Mouse (Mus musculus) heart, postnatal 0 days (tissue): ENCODE data around the gene Gart. TPM values are rescaled to one million over a fixed set of nuclear protein-coding genes. Genes with fewer than 3 reads are reported as not detected.

ENCODE experiments used
- ATAC-seq: fragments of 200-750 bp; cut with Nextera tagmentation; 2 replicates; pipeline ENCODE4 v1.8.0; 2017; ENCODE audit warnings: low read depth, moderate number of reproducible peaks, moderate library complexity; ENCODE audit not compliant: insufficient read depth
- DNase-seq: peaks from one replicate; pipeline ENCODE4 v3.0.0-alpha.2; 2016; ENCODE audit warnings: low spot score
- H3K27ac ChIP-seq: fragments of 300-500 bp; sonication (generic); 2 replicates; pipeline ENCODE4 v1.5.1; 2014; ENCODE audit warnings: low read depth, mild to moderate bottlenecking
- H3K27me3 ChIP-seq: fragments of 300-500 bp; sonication (generic); 2 replicates; pipeline ENCODE4 v1.6.1; 2014; ENCODE audit warnings: low read length, mixed read lengths; ENCODE audit not compliant: control insufficient read depth, insufficient read depth
- H3K36me3 ChIP-seq: fragments of 300-500 bp; sonication (generic); replicated peaks from 2 replicates; pipeline ENCODE4 v1.6.1; 2014; ENCODE audit warnings: low read length, mixed read lengths; ENCODE audit not compliant: control insufficient read depth, insufficient read depth
- H3K4me1 ChIP-seq: fragments of 300-500 bp; sonication (generic); 2 replicates; pipeline ENCODE4 v1.6.1; 2014; ENCODE audit warnings: antibody characterized with exemption; ENCODE audit not compliant: control insufficient read depth, insufficient read depth
- H3K4me2 ChIP-seq: fragments of 300-500 bp; sonication (generic); 2 replicates; pipeline ENCODE4 v1.6.1; 2014; ENCODE audit warnings: low read depth, mild to moderate bottlenecking, low read length, moderate library complexity
- H3K4me3 ChIP-seq: fragments of 300-500 bp; sonication (generic); 2 replicates; pipeline ENCODE4 v1.5.1; 2014; ENCODE audit warnings: low read depth, low read length
- H3K9ac ChIP-seq: fragments of 300-500 bp; sonication (generic); replicated peaks from 2 replicates; pipeline ENCODE4 v1.6.1; 2014; ENCODE audit warnings: low read depth, low read length, mixed read lengths
- H3K9me3 ChIP-seq: fragments of 300-500 bp; sonication (generic); replicated peaks from 2 replicates; pipeline ENCODE4 v1.6.1; 2016; ENCODE audit warnings: low read length; ENCODE audit not compliant: control insufficient read depth
- CTCF ChIP-seq: IDR thresholded peaks from 2 replicates; pipeline ENCODE4 v1.5.1; 2016; ENCODE audit warnings: antibody characterized with exemption, control low read depth, low read depth
- EP300 ChIP-seq: IDR thresholded peaks from 2 replicates; pipeline ENCODE4 v1.6.1; 2016; ENCODE audit warnings: antibody characterized with exemption, low read depth
- WGBS: fragments of 180-500 bp; shearing (Covaris S2); extraction: QIAGEN DNeasy Blood & Tissue Kit; methylation state at CpG from one replicate; pipeline ENCODE4 v1.1.7; 2014; 5-methylcytosine and 5-hydroxymethylcytosine counted together
- polyA plus RNA-seq: library from polyadenylated mRNA; unstranded; fragments of >200 nt; fragmentation: Nextera tagmentation; extraction: Ambion mirVana; gene quantifications from 2 replicates; pipeline ENCODE4 v1.2.1, GENCODE M21; 2015
- total RNA-seq: library from RNA; depleted of rRNA; stranded (reverse); fragments of >200 nt; gene quantifications from 2 replicates; pipeline ENCODE4 v1.2.3, GENCODE M21; 2014; ENCODE audit warnings: low replicate concordance

The Gart gene
- total and polyA plus RNA-seq, 2 experiments from 2014 or later, result 43.9 to 45.9 TPM

DNA sequence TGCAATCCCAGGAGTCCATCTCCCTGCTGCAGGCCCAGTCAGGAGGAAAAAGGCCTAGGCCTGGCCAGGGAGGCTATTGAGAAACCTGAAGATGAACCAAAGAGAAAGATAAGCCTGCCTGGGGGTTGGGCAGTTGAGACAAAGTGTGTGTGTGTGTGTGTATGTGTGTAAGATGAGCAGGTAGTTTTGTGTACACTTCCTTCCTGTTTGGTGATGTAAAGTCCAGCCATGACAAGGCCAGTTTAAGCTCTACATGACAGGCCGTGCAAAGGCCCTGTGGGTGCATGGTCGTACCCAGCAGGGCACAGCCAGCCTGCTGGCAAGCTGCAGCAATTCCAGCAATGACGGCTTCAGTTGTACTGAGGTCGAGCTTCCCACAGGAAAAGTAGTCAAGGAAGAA, 17.0 kb downstream of the Gart start:
- H3K36me3 ChIP-seq, result peaks cover 60% of the 10 kb centered on the region
- H3K27me3 ChIP-seq, result no peaks in the 10 kb centered on the region
- TF ChIP-seq EP300 (no peak), CTCF (no peak)
- ATAC-seq (no peak), DNase-seq (no peak)
- 90% methylated on average over 4 of the region's 4 CpGs for WGBS
- H3K27ac ChIP-seq, result no peak overlapping the region
- H3K4me1 ChIP-seq, result no peaks in the 10 kb centered on the region
- no peak overlapping the region for H3K9ac ChIP-seq
- no peak overlapping the region for H3K4me2 ChIP-seq
- H3K9me3 ChIP-seq, result no peaks in the 10 kb centered on the region
- H3K4me3 ChIP-seq, result no peak overlapping the region

DNA sequence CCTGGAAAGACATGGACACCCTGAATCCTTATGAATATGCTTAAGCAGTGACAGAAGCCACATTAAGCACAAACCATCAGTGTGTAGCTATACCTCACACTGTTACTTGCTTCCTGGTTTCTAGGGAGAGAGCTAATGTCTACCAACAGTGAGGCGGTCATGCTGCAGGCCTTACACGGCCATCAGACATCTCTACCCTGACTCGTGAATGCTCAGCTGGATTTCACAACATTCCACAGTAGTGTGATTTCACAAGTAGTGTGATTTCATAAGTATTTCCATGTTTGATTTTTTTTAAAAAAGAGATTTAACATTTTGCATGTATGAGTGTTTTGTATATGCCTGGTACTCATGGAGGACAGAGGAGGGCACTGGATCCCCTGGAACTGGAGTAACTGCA, 18.1 kb downstream of the Gart start:
- 83% methylated on average over 3 of the region's 3 CpGs for WGBS
- H3K36me3 ChIP-seq, result peaks cover 67% of the 10 kb centered on the region
- ATAC-seq (no peak), DNase-seq (no peak)
- H3K27ac ChIP-seq, result no peak overlapping the region
- no peaks in the 10 kb centered on the region for H3K4me1 ChIP-seq
- H3K27me3 ChIP-seq, result no peaks in the 10 kb centered on the region
- H3K9ac ChIP-seq, result no peak overlapping the region
- no peak for TF ChIP-seq CTCF
- TF ChIP-seq EP300, result no peak
- no peak overlapping the region for H3K4me2 ChIP-seq
- H3K4me3 ChIP-seq, result no peak overlapping the region
- H3K9me3 ChIP-seq, result no peaks in the 10 kb centered on the region

DNA sequence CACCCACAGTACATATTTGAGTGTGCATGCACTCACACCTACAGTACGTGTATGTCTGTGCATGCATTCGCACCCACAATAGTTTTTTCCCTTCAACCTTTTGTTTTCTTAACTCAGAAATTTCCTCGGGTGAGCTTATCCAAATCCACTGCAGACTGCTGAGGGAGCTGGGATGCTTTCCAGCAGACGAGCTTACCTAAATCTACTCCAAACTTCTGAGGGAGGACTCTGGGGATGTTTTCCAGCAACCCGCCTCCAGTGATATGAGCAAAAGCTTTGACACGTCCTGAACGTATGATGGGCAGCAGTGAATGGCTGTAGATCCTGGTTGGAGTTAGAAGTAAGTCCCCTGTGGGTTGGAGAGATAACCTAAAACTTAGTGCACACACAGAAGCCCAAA, 18.9 kb downstream of the Gart start:
- peaks cover 68% of the 10 kb centered on the region for H3K36me3 ChIP-seq
- TF ChIP-seq CTCF (no peak), EP300 (no peak)

DNA sequence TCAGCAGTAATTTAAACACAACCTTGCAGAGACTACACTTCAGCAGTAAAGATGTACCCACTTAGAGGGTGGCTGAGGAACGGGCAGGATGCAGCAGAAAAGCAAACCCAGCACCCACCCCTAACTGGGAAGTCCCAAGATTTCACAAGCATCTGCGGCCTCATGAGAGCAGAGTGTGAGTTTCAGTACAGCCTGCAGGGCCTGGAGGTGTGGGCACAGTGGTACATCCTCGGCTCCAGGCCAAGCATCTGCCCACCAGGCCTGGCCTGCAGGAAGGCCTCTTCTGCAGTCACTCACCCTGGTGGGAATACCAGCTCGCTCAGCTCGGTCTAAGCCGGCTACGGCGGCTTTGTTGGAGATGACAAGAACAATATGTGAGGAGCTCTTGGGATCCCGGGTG, 23.7 kb downstream of the Gart start:
- no peak for TF ChIP-seq CTCF
- TF ChIP-seq EP300, result no peak
- Histone ChIP-seq H3K4me1 (no peaks in the 10 kb centered on the region), H3K27me3 (no peaks in the 10 kb centered on the region), H3K27ac (no peak overlapping the region), H3K4me2 (no peak overlapping the region), H3K4me3 (no peak overlapping the region), H3K36me3 (peaks cover 63% of the 10 kb centered on the region), H3K9me3 (no peaks in the 10 kb centered on the region), H3K9ac (no peak overlapping the region)
- no peak for ATAC-seq
- WGBS, result 91% methylated on average over 9 of the region's 9 CpGs
- DNase-seq, result no peak

More for the DNA sequence above, 18.9 kb downstream of the Gart start:
- Histone ChIP-seq H3K4me3 (no peak overlapping the region), H3K4me2 (no peak overlapping the region), H3K9me3 (no peaks in the 10 kb centered on the region), H3K9ac (no peak overlapping the region), H3K27me3 (no peaks in the 10 kb centered on the region), H3K4me1 (no peaks in the 10 kb centered on the region), H3K27ac (no peak overlapping the region)
- DNase-seq (no peak), ATAC-seq (no peak)
- 73% methylated on average over 7 of the region's 7 CpGs for WGBS

DNA sequence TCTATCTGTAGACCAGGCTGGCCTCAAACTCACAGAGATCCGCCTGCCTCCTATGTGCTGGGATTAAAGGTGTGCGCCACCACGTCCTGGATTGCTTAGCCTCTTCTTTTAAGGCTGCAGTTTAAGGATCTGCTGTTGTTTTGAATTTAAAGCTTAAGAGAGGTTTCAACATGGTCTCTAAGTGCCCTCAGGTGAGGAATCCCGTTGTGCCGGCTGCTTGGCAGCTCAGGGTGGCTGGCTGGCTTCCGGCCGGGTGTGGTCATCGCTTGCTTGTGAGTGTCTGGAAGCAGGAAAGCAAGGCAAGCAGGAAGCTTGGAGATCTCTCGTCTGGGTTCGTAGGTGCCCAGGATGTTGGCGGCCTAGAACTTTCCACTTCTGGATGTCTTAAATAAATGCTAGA, 25.8 kb downstream of the Gart start:
- WGBS, result 86% methylated on average over 11 of the region's 11 CpGs
- ATAC-seq (no peak), DNase-seq (no peak)
- no peaks in the 10 kb centered on the region for H3K9me3 ChIP-seq
- H3K4me1 ChIP-seq, result no peaks in the 10 kb centered on the region
- no peak overlapping the region for H3K4me2 ChIP-seq
- H3K9ac ChIP-seq, result no peak overlapping the region
- no peaks in the 10 kb centered on the region for H3K27me3 ChIP-seq
- peaks cover 51% of the 10 kb centered on the region for H3K36me3 ChIP-seq
- no peak overlapping the region for H3K27ac ChIP-seq
- no peak overlapping the region for H3K4me3 ChIP-seq
- TF ChIP-seq CTCF, result no peak
- TF ChIP-seq EP300, result no peak

DNA sequence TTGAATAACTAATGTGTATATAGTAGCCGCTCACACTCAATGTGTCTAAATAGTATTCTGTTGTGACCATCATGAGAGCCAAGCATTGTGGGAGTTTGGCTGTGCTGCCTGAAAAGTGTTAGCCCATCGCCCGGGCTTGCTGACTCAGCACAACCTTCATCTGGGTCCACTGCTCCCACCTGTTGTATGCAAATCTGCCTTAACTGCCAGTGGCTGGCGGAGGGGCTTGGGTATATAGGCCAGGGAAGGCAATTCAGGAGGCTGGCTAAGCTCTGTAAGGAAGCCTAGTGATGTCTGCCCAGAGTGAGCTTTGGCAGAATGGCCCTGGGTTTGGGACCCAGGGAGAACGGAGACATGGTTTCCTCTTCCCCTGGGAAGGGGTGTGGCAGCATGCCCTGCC, 26.6 kb downstream of the Gart start:
- Histone ChIP-seq H3K36me3 (peaks cover 43% of the 10 kb centered on the region), H3K4me1 (no peaks in the 10 kb centered on the region), H3K27me3 (no peaks in the 10 kb centered on the region), H3K4me3 (no peak overlapping the region), H3K9ac (no peak overlapping the region), H3K4me2 (no peak overlapping the region), H3K9me3 (no peaks in the 10 kb centered on the region), H3K27ac (no peak overlapping the region)
- DNase-seq (no peak), ATAC-seq (no peak)
- WGBS, result 83% methylated on average over 5 of the region's 5 CpGs
- TF ChIP-seq CTCF (no peak), EP300 (no peak)
